Mouse (Mus musculus) heart, embryonic 13.5 days (tissue): ENCODE data around the gene Setd1a. TPM values are rescaled to one million over a fixed set of nuclear protein-coding genes. Genes with fewer than 3 reads are reported as not detected.
A peak's percentile ranks its signal among the peaks of the same experiment; 100 is the strongest.

Source experiments
- ATAC-seq: fragments of 200-750 bp; cut with Nextera tagmentation; 2 replicates; pipeline ENCODE4 v1.8.0; 2017; ENCODE audit warnings: moderate TSS enrichment; ENCODE audit not compliant: insufficient number of reproducible peaks, low FRiP score, low TSS enrichment; ENCODE audit errors: extremely low read depth
- H3K27ac ChIP-seq: fragments of 300-500 bp; sonication (generic); replicated peaks from 2 replicates; pipeline ENCODE4 v1.5.1; 2015; ENCODE audit warnings: moderate library complexity, mild to moderate bottlenecking, inconsistent platforms
- H3K27me3 ChIP-seq: fragments of 300-500 bp; sonication (generic); replicated peaks from 2 replicates; pipeline ENCODE4 v1.6.1; 2015; ENCODE audit warnings: mild to moderate bottlenecking, inconsistent platforms
- H3K36me3 ChIP-seq: fragments of 300-500 bp; sonication (generic); 2 replicates; pipeline ENCODE4 v1.6.1; 2015; ENCODE audit warnings: mild to moderate bottlenecking, inconsistent platforms
- H3K4me1 ChIP-seq: fragments of 300-500 bp; sonication (generic); 2 replicates; pipeline ENCODE4 v1.6.1; 2015; ENCODE audit warnings: inconsistent platforms
- H3K4me2 ChIP-seq: fragments of 300-500 bp; sonication (generic); 2 replicates; pipeline ENCODE4 v1.6.1; 2015; ENCODE audit warnings: inconsistent platforms, mild to moderate bottlenecking, moderate library complexity
- H3K4me3 ChIP-seq: fragments of 300-500 bp; sonication (generic); 2 replicates; pipeline ENCODE4 v1.5.1; 2015; ENCODE audit warnings: moderate library complexity, mild to moderate bottlenecking, inconsistent platforms
- H3K9ac ChIP-seq: fragments of 300-500 bp; sonication (generic); 2 replicates; pipeline ENCODE4 v1.6.1; 2015; ENCODE audit warnings: inconsistent platforms, mild to moderate bottlenecking, moderate library complexity
- H3K9me3 ChIP-seq: fragments of 300-500 bp; sonication (generic); 2 replicates; pipeline ENCODE4 v1.6.1; 2016; ENCODE audit warnings: inconsistent platforms
- WGBS: fragments of 180-500 bp; shearing (Covaris S2); methylation state at CpG from one replicate; pipeline ENCODE4 v1.1.7; 2015; ENCODE audit warnings: mixed read lengths; 5-methylcytosine and 5-hydroxymethylcytosine counted together
- polyA plus RNA-seq: library from polyadenylated mRNA; unstranded; fragments of >200 nt; fragmentation: Nextera tagmentation; extraction: Ambion mirVana; gene quantifications from 2 replicates; pipeline ENCODE4 v1.2.1, GENCODE M21; 2015

Setd1a gene
- polyA plus RNA-seq, 1 experiment from 2014 or later = 17.0 TPM

- Histone ChIP-seq H3K27ac (no peak overlapping the region), H3K36me3 (peaks cover 46% of the 10 kb centered on the region), H3K4me3 (no peak overlapping the region), H3K4me1 (peaks cover 13% of the 10 kb centered on the region), H3K27me3 (no peaks in the 10 kb centered on the region), H3K9me3 (no peaks in the 10 kb centered on the region), H3K4me2 (no peak overlapping the region), H3K9ac (no peak overlapping the region)
- 85% methylated on average over 17 of the region's 17 CpGs for WGBS
- no peak for ATAC-seq
These were observed 25.8 kb downstream of the Setd1a start for GRCm38 (mm10) chr7:127802313-127802712.

- Histone ChIP-seq H3K9ac (no peak overlapping the region), H3K36me3 (peaks cover 8% of the 10 kb centered on the region; the same call in 1 of the 2 replicates), H3K27me3 (no peaks in the 10 kb centered on the region), H3K27ac (no peak overlapping the region), H3K4me2 (no peak overlapping the region), H3K9me3 (no peaks in the 10 kb centered on the region), H3K4me3 (no peak overlapping the region), H3K4me1 (peaks cover under 1% of the 10 kb centered on the region; the same call in 1 of the 2 replicates)
- no peak for ATAC-seq
- 63% methylated on average over 5 of the region's 5 CpGs for WGBS
These were observed 32.4 kb downstream of the Setd1a start for GRCm38 (mm10) chr7:127808821-127809220.

- WGBS = 81% methylated on average over 1 of the region's 1 CpGs
- no peak overlapping the region for H3K4me2 ChIP-seq
These were observed 33.4 kb downstream of the Setd1a start for GRCm38 (mm10) chr7:127809846-127810245.

DNA sequence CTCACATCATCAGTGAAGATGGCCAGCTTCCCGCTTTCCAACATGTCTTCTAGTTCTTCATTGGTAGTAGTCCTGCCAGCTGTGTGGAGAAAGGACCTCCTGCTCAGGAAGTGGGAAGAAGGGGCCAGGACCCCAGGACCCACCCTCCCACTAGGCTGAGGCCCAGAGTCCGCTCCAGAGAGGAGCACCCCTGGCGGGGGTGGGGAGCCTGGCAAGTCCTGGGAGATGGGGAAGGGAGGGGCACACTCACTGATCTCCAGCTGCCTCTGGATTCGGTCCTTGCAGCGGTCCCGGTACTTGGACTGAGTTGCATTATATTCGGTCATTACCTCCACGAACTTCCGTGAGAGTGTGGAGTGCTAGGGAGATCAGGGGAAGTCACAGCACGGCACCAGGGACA is 34.2 kb downstream of the Setd1a start:
- Histone ChIP-seq H3K4me3 (no peak overlapping the region), H3K9ac (no peak overlapping the region), H3K9me3 (no peaks in the 10 kb centered on the region), H3K27ac (no peak overlapping the region), H3K4me1 (peaks cover 11% of the 10 kb centered on the region), H3K4me2 (no peak overlapping the region), H3K27me3 (no peaks in the 10 kb centered on the region), H3K36me3 (peaks cover 8% of the 10 kb centered on the region; the same call in 1 of the 2 replicates)
- WGBS = 59% methylated on average over 10 of the region's 10 CpGs
- ATAC-seq = no peak

More at GRCm38 (mm10) chr7:127809846-127810245, 33.4 kb downstream of the Setd1a start:
- no peak for ATAC-seq
- H3K4me1 ChIP-seq = peaks cover 8% of the 10 kb centered on the region; the same call in 1 of the 2 replicates
- no peaks in the 10 kb centered on the region for H3K27me3 ChIP-seq
- no peak overlapping the region for H3K27ac ChIP-seq
- no peak overlapping the region for H3K9ac ChIP-seq
- no peak overlapping the region for H3K4me3 ChIP-seq
- H3K36me3 ChIP-seq = peaks cover 8% of the 10 kb centered on the region; the same call in 1 of the 2 replicates
- no peaks in the 10 kb centered on the region for H3K9me3 ChIP-seq

DNA sequence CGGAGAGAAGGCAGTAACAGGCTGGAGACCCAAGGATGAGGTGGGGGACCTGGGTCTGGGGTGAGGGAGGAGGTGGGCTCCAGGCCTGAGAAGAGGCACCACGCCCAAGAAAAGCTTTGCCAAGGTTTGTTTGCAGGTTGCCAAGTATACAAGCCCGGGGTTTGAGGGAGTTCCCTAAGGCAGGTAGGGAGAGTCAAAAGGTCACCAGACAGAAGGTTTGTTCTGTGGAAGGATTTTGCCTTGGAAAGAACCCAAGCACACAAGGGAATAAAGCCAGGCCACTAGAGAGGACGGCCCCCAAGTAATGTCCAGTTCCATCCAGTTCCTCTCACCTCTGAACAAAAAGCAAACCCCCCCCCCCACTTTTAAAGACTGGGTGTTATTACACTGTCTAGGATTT is 34.8 kb downstream of the Setd1a start:
- no peaks in the 10 kb centered on the region for H3K9me3 ChIP-seq
- peaks cover 14% of the 10 kb centered on the region for H3K4me1 ChIP-seq
- no peak overlapping the region for H3K9ac ChIP-seq
- no peak overlapping the region for H3K27ac ChIP-seq
- WGBS = 74% methylated on average over 4 of the region's 4 CpGs
- no peak for ATAC-seq
- H3K27me3 ChIP-seq = no peaks in the 10 kb centered on the region
- H3K4me2 ChIP-seq = no peak overlapping the region
- H3K36me3 ChIP-seq = peaks cover 8% of the 10 kb centered on the region; the same call in 1 of the 2 replicates
- H3K4me3 ChIP-seq = no peak overlapping the region

DNA sequence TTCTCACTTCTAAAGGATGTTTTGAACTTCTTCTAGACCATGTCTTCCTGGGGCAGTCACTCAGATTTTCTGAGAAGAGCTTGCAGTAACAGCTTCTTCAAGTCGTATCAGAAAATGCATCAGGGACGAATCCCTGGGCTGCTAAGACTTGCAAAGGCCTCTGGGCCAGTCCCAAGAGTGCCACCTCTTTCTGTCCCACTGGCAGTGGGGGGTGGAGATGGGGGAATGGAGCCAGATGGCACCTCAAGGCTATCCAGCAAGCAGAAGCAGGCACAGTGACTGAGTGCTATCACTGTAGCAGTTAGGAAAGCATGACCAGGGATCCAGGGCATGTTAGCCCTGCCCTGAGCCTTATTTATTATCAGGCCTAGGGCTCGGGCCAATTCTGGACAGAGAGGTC is 35.8 kb downstream of the Setd1a start:
- Histone ChIP-seq H3K27me3 (no peaks in the 10 kb centered on the region), H3K9ac (no peak overlapping the region), H3K9me3 (no peaks in the 10 kb centered on the region), H3K36me3 (peaks cover 8% of the 10 kb centered on the region; the same call in 1 of the 2 replicates), H3K4me2 (no peak overlapping the region), H3K4me1 (peaks cover 14% of the 10 kb centered on the region), H3K4me3 (no peak overlapping the region), H3K27ac (no peak overlapping the region)
- 62% methylated on average over 3 of the region's 3 CpGs for WGBS
- ATAC-seq = no peak

DNA sequence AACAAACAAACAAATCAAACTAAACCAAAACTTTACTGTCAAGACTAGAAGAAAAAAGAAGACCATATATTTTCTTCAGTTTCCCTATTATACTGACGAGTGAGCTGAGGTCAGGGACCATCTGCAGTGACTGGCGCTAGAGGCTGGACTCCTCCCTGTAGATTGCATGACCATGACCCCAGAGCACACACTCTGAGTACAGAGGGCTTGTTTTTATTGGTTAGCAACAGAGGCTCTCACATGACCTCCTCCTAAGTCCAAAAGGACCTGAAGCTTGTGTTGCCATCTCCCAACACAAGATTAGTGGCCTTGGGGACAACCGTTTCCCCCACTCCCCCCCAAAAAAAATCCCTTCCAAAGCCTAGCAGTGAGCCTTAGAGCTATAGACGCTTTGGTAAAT is 37.4 kb downstream of the Setd1a start:
- Histone ChIP-seq H3K4me3 (no peak overlapping the region), H3K9ac (no peak overlapping the region), H3K27ac (peak overlapping the region; percentile 53), H3K36me3 (peaks cover 8% of the 10 kb centered on the region; the same call in 1 of the 2 replicates), H3K4me1 (peaks cover 14% of the 10 kb centered on the region), H3K9me3 (no peaks in the 10 kb centered on the region), H3K27me3 (no peaks in the 10 kb centered on the region), H3K4me2 (0 out of 2 replicates have a peak overlapping the region, but pooled peaks have one; percentile 14)
- no peak for ATAC-seq
- WGBS = 73% methylated on average over 4 of the region's 4 CpGs

DNA sequence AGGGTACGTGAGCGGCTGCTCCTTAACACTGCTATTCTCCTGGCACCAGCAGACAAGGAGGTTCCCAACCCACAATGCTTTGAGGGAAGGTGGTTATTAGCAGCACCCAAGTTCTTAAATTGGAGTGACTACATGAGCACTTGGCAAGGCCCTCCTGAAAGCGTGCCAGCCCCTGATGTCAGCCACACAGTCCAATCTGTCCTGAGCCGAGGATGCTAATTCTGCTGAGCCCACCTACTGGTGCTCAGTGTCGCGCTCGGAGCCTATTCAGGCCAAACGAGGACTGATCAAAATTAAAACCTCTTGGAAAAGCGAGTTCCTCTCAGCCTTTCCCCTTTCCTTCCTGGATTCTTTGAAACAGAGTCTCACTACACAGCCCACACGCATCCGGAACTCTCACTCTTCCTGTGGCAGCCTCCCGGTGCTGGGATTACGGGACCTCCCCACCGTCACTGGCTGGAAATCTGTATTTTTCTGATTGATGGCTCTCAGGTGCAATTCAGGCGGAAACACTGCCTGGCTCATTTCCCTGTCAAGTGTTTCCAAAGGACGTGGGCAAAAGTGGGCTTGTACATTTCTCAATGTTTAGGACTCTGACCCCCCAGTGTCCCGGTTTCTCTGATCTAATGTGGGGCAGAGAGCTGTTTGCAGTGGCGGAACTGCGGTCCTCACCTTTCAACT is 37.9 kb downstream of the Setd1a start:
- Histone ChIP-seq H3K36me3 (peaks cover 8% of the 10 kb centered on the region; the same call in 1 of the 2 replicates), H3K9ac (no peak overlapping the region), H3K4me3 (no peak overlapping the region), H3K27ac (peak overlapping the region; percentile 53), H3K4me1 (peaks cover 14% of the 10 kb centered on the region), H3K9me3 (no peaks in the 10 kb centered on the region), H3K4me2 (0 out of 2 replicates have a peak overlapping the region, but pooled peaks have one; percentile 14), H3K27me3 (no peaks in the 10 kb centered on the region)
- ATAC-seq = no peak
- WGBS = 65% methylated on average over 19 of the region's 19 CpGs

GRCm38 (mm10) chr7:127815116-127815665 is 38.7 kb downstream of the Setd1a start:
- H3K27me3 ChIP-seq = no peaks in the 10 kb centered on the region
- no peak for ATAC-seq
- no peak overlapping the region; the same call in 1 of the 2 replicates for H3K9ac ChIP-seq
- peaks cover 4% of the 10 kb centered on the region; the same call in 1 of the 2 replicates for H3K36me3 ChIP-seq
- 85% methylated on average over 15 of the region's 15 CpGs for WGBS
- H3K27ac ChIP-seq = no peak overlapping the region; the same call in 1 of the 2 replicates
- H3K4me2 ChIP-seq = no peak overlapping the region
- peaks cover 14% of the 10 kb centered on the region for H3K4me1 ChIP-seq
- no peak overlapping the region for H3K4me3 ChIP-seq
- H3K9me3 ChIP-seq = no peaks in the 10 kb centered on the region

- 0 out of 2 replicates have a peak, but pooled peaks have one; percentile 14 for ATAC-seq
These were observed 39.7 kb downstream of the Setd1a start for GRCm38 (mm10) chr7:127815954-127816821.

DNA sequence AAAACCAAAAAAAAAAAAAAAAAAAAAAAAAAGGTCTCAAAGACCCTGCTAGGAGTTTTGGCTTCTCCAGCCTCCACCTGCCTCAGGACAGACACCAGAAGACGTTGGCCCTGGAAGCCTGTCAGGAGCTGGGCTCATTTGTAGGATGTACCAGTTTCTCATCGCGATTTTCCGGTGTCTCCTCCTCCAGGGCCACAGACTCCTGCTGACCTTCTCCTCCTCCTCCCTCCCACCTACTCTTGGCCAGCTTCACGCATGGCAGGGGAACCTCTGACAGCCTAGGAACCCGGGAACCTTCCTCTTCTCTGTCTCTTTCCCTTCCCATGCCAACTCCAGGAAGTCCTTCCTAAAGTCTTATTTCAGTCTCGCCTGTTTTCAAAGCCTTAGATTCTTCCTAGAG is 40.6 kb downstream of the Setd1a start:
- no peaks in the 10 kb centered on the region for H3K27me3 ChIP-seq
- H3K36me3 ChIP-seq = no peaks in the 10 kb centered on the region
- ATAC-seq = no peak
- H3K4me2 ChIP-seq = no peak overlapping the region
- H3K4me1 ChIP-seq = peaks cover 14% of the 10 kb centered on the region
- no peaks in the 10 kb centered on the region for H3K9me3 ChIP-seq
- H3K4me3 ChIP-seq = no peak overlapping the region
- WGBS = 68% methylated on average over 7 of the region's 7 CpGs
- no peak overlapping the region for H3K9ac ChIP-seq
- H3K27ac ChIP-seq = no peak overlapping the region

More at GRCm38 (mm10) chr7:127815954-127816821, 39.7 kb downstream of the Setd1a start:
- Histone ChIP-seq H3K4me2 (no peak overlapping the region), H3K36me3 (no peaks in the 10 kb centered on the region), H3K4me3 (no peak overlapping the region), H3K27me3 (no peaks in the 10 kb centered on the region), H3K4me1 (peaks cover 14% of the 10 kb centered on the region), H3K27ac (no peak overlapping the region; the same call in 1 of the 2 replicates), H3K9me3 (no peaks in the 10 kb centered on the region), H3K9ac (peak overlapping the region; percentile 44)
- 54% methylated on average over 15 of the region's 15 CpGs for WGBS
